Mouse (Mus musculus) hindbrain, postnatal 0 days (tissue): ENCODE data around the gene 1500011B03Rik. TPM values are rescaled to one million over a fixed set of nuclear protein-coding genes. Genes with fewer than 3 reads are reported as not detected.

Experiments used
- ATAC-seq: fragments of 200-750 bp; cut with Nextera tagmentation; 2 replicates; pipeline ENCODE4 v1.8.0; 2017; ENCODE audit warnings: mild to moderate bottlenecking, moderate TSS enrichment, moderate library complexity
- DNase-seq: peaks from one replicate; pipeline ENCODE4 v3.0.0-alpha.2; 2015; ENCODE audit warnings: low spot score
- H3K27ac ChIP-seq: fragments of 300-500 bp; sonication (generic); 2 replicates; pipeline ENCODE4 v1.5.1; 2014; ENCODE audit warnings: mild to moderate bottlenecking
- H3K27me3 ChIP-seq: fragments of 300-500 bp; sonication (generic); 2 replicates; pipeline ENCODE4 v1.6.1; 2014; ENCODE audit warnings: low read length, mixed read lengths; ENCODE audit not compliant: insufficient read depth
- H3K36me3 ChIP-seq: fragments of 300-500 bp; sonication (generic); 2 replicates; pipeline ENCODE4 v1.6.1; 2014; ENCODE audit warnings: low read length, mixed read lengths; ENCODE audit not compliant: insufficient read depth
- H3K4me1 ChIP-seq: fragments of 300-500 bp; sonication (generic); 2 replicates; pipeline ENCODE4 v1.6.1; 2014; ENCODE audit warnings: antibody characterized with exemption, low read length, mixed read lengths; ENCODE audit not compliant: insufficient read depth
- H3K4me2 ChIP-seq: fragments of 300-500 bp; sonication (generic); 2 replicates; pipeline ENCODE4 v1.6.1; 2014; ENCODE audit warnings: low read depth, mild to moderate bottlenecking, low read length, moderate library complexity, mixed read lengths
- H3K4me3 ChIP-seq: fragments of 300-500 bp; sonication (generic); 2 replicates; pipeline ENCODE4 v1.5.1; 2014; ENCODE audit warnings: low read length
- H3K9ac ChIP-seq: fragments of 300-500 bp; sonication (generic); replicated peaks from 2 replicates; pipeline ENCODE4 v1.6.1; 2014; ENCODE audit warnings: mild to moderate bottlenecking, low read length, moderate library complexity, mixed read lengths
- H3K9me3 ChIP-seq: fragments of 300-500 bp; sonication (generic); 2 replicates; pipeline ENCODE4 v1.6.1; 2016; ENCODE audit warnings: low read length, mixed read lengths
- CTCF ChIP-seq: IDR thresholded peaks from 2 replicates; pipeline ENCODE4 v1.5.1; 2016; ENCODE audit warnings: antibody characterized with exemption, control low read depth, low read depth
- WGBS: fragments of 180-500 bp; shearing (Covaris S2); extraction: QIAGEN DNeasy Blood & Tissue Kit; methylation state at CpG from one replicate; pipeline ENCODE4 v1.1.7; 2014; 5-methylcytosine and 5-hydroxymethylcytosine counted together
- polyA plus RNA-seq: library from polyadenylated mRNA; unstranded; fragments of >200 nt; fragmentation: Nextera tagmentation; extraction: Ambion mirVana; gene quantifications from 2 replicates; pipeline ENCODE4 v1.2.1, GENCODE M21; 2015
- total RNA-seq: library from RNA; depleted of rRNA; stranded (reverse); fragments of >200 nt; gene quantifications from 2 replicates; pipeline ENCODE4 v1.2.3, GENCODE M21; 2014

1500011B03Rik gene
- total and polyA plus RNA-seq, 2 experiments from 2014 or later: 250 to 366 TPM

GRCm38 (mm10) chr5:114805436-114806350 is 17.6 kb downstream of the 1500011B03Rik start:
- Histone ChIP-seq H3K27me3 (no peaks in the 10 kb centered on the region), H3K4me3 (no peak overlapping the region), H3K36me3 (peaks cover 48% of the 10 kb centered on the region), H3K4me1 (no peaks in the 10 kb centered on the region), H3K9me3 (no peaks in the 10 kb centered on the region), H3K4me2 (no peak overlapping the region), H3K9ac (no peak overlapping the region), H3K27ac (peak overlapping the region; percentile 58; the same call in 1 of the 2 replicates)
- DNase-seq: no peak
- no peak for TF ChIP-seq CTCF
- ATAC-seq: no peak
- WGBS: 59% methylated on average over 15 of the region's 15 CpGs

- Histone ChIP-seq H3K4me1 (no peaks in the 10 kb centered on the region), H3K36me3 (peaks cover 54% of the 10 kb centered on the region), H3K4me2 (no peak overlapping the region), H3K9ac (no peak overlapping the region), H3K9me3 (no peaks in the 10 kb centered on the region), H3K27me3 (no peaks in the 10 kb centered on the region), H3K27ac (no peak overlapping the region), H3K4me3 (no peak overlapping the region)
- 31% methylated on average over 3 of the region's 3 CpGs for WGBS
- DNase-seq (peak; percentile 67), ATAC-seq (peak; percentile 42; the same call in 1 of the 2 replicates)
- TF ChIP-seq CTCF: peak; percentile 53
These were observed 18.3 kb downstream of the 1500011B03Rik start for GRCm38 (mm10) chr5:114804958-114805357.

- Histone ChIP-seq H3K4me2 (no peak overlapping the region), H3K27me3 (no peaks in the 10 kb centered on the region), H3K4me1 (no peaks in the 10 kb centered on the region), H3K9me3 (no peaks in the 10 kb centered on the region), H3K36me3 (peaks cover 58% of the 10 kb centered on the region), H3K9ac (no peak overlapping the region), H3K27ac (no peak overlapping the region), H3K4me3 (no peak overlapping the region)
- 70% methylated on average over 13 of the region's 13 CpGs for WGBS
- TF ChIP-seq CTCF: no peak
- ATAC-seq (no peak), DNase-seq (no peak)
These were observed 18.9 kb downstream of the 1500011B03Rik start for GRCm38 (mm10) chr5:114804335-114804734.

GRCm38 (mm10) chr5:114803231-114803630 is 20.0 kb downstream of the 1500011B03Rik start:
- no peaks in the 10 kb centered on the region for H3K4me1 ChIP-seq
- ATAC-seq (no peak), DNase-seq (no peak)
- peaks cover 66% of the 10 kb centered on the region for H3K36me3 ChIP-seq
- 85% methylated on average over 13 of the region's 13 CpGs for WGBS
- TF ChIP-seq CTCF: no peak
- H3K27ac ChIP-seq: no peak overlapping the region
- H3K4me3 ChIP-seq: no peak overlapping the region
- H3K9me3 ChIP-seq: no peaks in the 10 kb centered on the region
- H3K27me3 ChIP-seq: no peaks in the 10 kb centered on the region
- H3K9ac ChIP-seq: no peak overlapping the region
- no peak overlapping the region for H3K4me2 ChIP-seq

GRCm38 (mm10) chr5:114801841-114802240 is 21.4 kb downstream of the 1500011B03Rik start:
- no peaks in the 10 kb centered on the region for H3K27me3 ChIP-seq
- no peaks in the 10 kb centered on the region for H3K4me1 ChIP-seq
- H3K9ac ChIP-seq: no peak overlapping the region
- TF ChIP-seq CTCF: no peak
- no peak overlapping the region for H3K27ac ChIP-seq
- no peak for DNase-seq
- no peak overlapping the region for H3K4me3 ChIP-seq
- no peak for ATAC-seq
- no peak overlapping the region for H3K4me2 ChIP-seq
- 78% methylated on average over 6 of the region's 6 CpGs for WGBS
- peaks cover 77% of the 10 kb centered on the region for H3K36me3 ChIP-seq
- H3K9me3 ChIP-seq: no peaks in the 10 kb centered on the region

- WGBS: 17% methylated on average over 8 of the region's 8 CpGs
- ATAC-seq: no peak
- Histone ChIP-seq H3K4me3 (no peak overlapping the region), H3K27ac (no peak overlapping the region), H3K9ac (no peak overlapping the region), H3K27me3 (no peaks in the 10 kb centered on the region), H3K4me1 (peaks cover 5% of the 10 kb centered on the region), H3K9me3 (no peaks in the 10 kb centered on the region), H3K4me2 (no peak overlapping the region), H3K36me3 (peaks cover 72% of the 10 kb centered on the region)
- DNase-seq: no peak
- TF ChIP-seq CTCF: no peak
These were observed 22.2 kb downstream of the 1500011B03Rik start for GRCm38 (mm10) chr5:114801049-114801448.

- H3K27ac ChIP-seq: no peak overlapping the region
- peaks cover 65% of the 10 kb centered on the region for H3K36me3 ChIP-seq
- H3K4me2 ChIP-seq: no peak overlapping the region
- no peak for ATAC-seq
- no peak overlapping the region for H3K4me3 ChIP-seq
- H3K9ac ChIP-seq: no peak overlapping the region
- H3K4me1 ChIP-seq: peaks cover 12% of the 10 kb centered on the region
- no peak for TF ChIP-seq CTCF
- DNase-seq: no peak
- no peaks in the 10 kb centered on the region for H3K9me3 ChIP-seq
- 89% methylated on average over 11 of the region's 11 CpGs for WGBS
- no peaks in the 10 kb centered on the region for H3K27me3 ChIP-seq
These were observed 23.4 kb downstream of the 1500011B03Rik start for GRCm38 (mm10) chr5:114799848-114800247.
